Mouse (Mus musculus) midbrain, embryonic 13.5 days (tissue): ENCODE results near the gene Eif1ad. TPM values are rescaled to one million over a fixed set of nuclear protein-coding genes. Genes with fewer than 3 reads are reported as not detected.
"Not testable (repeated sequence)": the region's sequence is repeated elsewhere in the genome, so short reads cannot be mapped to it uniquely, and the experiment has no call there.

Source experiments
- ATAC-seq: fragments of 200-750 bp; cut with Nextera tagmentation; 2 replicates; pipeline ENCODE4 v1.8.0; 2017; ENCODE audit warnings: mild to moderate bottlenecking, moderate TSS enrichment, moderate library complexity
- H3K27ac ChIP-seq: fragments of 300-500 bp; sonication (generic); 2 replicates; pipeline ENCODE4 v1.5.1; 2015; ENCODE audit warnings: inconsistent platforms, mild to moderate bottlenecking, moderate library complexity
- H3K27me3 ChIP-seq: fragments of 300-500 bp; sonication (generic); 2 replicates; pipeline ENCODE4 v1.6.1; 2015; ENCODE audit warnings: mild to moderate bottlenecking, inconsistent platforms
- H3K36me3 ChIP-seq: fragments of 300-500 bp; sonication (generic); 2 replicates; pipeline ENCODE4 v1.6.1; 2015; ENCODE audit warnings: mild to moderate bottlenecking, inconsistent platforms
- H3K4me1 ChIP-seq: fragments of 300-500 bp; sonication (generic); replicated peaks from 2 replicates; pipeline ENCODE4 v1.6.1; 2015; ENCODE audit warnings: inconsistent platforms
- H3K4me2 ChIP-seq: fragments of 300-500 bp; sonication (generic); replicated peaks from 2 replicates; pipeline ENCODE4 v1.6.1; 2015; ENCODE audit warnings: moderate library complexity, mild to moderate bottlenecking, inconsistent platforms
- H3K4me3 ChIP-seq: fragments of 300-500 bp; sonication (generic); replicated peaks from 2 replicates; pipeline ENCODE4 v1.5.1; 2015; ENCODE audit warnings: mild to moderate bottlenecking, inconsistent platforms
- H3K9ac ChIP-seq: fragments of 300-500 bp; sonication (generic); replicated peaks from 2 replicates; pipeline ENCODE4 v1.6.1; 2015; ENCODE audit warnings: mild to moderate bottlenecking, inconsistent platforms
- H3K9me3 ChIP-seq: fragments of 300-500 bp; sonication (generic); 2 replicates; pipeline ENCODE4 v1.6.1; 2016; ENCODE audit warnings: mild to moderate bottlenecking, inconsistent platforms
- WGBS: fragments of 180-500 bp; shearing (Covaris S2); methylation state at CpG from one replicate; pipeline ENCODE4 v1.1.7; 2015; 5-methylcytosine and 5-hydroxymethylcytosine counted together
- polyA plus RNA-seq: library from polyadenylated mRNA; unstranded; fragments of >200 nt; fragmentation: Nextera tagmentation; extraction: Ambion mirVana; gene quantifications from 2 replicates; pipeline ENCODE4 v1.2.1, GENCODE M21; 2015

The Eif1ad gene
- 63.7 and 64.0 TPM in 2 replicates for polyA plus RNA-seq

DNA sequence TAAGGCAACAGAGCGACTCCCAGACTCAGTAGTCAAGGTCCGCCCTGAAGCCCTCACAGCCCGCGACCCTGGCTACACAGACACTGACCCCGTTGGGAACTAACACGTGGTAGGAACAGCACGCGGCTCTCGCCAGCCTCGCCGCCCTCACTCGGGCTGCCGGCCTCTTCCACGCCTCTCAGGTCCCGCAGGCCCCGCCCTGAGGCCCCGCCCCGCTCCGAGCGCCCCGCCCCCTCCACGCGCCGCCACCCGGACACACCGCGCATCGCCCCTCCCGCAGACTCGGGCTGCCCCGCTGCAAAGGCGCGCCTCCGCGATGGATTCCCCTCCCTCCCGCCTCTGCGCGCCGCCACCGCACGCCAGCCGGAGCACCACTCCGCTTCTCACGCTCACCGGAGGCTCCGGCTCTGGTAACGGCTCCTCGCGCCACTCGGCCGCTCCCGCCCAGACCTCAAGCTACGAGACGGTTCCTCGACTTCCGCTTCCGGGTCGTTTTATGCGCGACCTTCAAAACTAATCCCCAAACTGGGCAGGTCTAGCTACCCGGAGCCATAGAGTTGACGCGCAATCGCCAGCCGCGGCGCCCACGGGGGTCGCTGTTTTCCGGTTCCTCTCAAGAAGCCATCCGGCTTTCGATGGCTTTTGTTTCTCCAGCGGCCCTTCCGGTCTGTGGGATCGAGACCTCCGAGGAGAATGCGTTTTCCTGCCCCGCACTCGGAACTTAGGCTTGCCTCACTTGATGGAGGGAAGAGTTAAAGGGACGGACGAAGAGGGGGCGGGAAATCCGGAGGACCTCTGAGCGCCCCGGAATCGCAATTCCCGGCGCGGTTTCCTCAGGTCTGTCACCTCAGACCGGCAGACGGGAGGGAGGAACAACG lies at the start of gene Eif1ad:
TSS of gene Eif1ad (plus strand) at position 567 of the 878 bp plus-strand sequence.
- H3K36me3 ChIP-seq, result peaks cover 52% of the 10 kb centered on the region

DNA sequence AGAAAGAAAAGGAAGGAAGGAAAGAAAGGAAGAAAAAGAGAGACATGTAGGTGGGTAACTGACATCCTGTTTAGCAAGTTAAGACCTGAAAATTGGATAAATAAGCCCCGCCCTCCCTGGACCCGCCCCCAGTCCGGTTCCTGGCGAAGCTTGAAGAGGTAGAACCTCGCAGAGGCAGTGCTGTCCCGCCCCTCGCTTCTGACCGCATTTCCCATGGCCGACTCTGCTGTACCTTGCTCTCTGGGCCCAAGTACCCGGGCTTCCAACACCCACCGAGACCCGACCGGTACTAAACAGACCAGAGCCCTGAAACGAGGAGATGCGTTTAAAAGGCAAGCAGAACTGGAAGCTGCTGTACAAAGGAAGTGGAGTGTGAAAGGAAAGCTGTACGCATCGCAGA lies 42.7 kb upstream of the Eif1ad start:
- H3K36me3 ChIP-seq, result no peaks in the 10 kb centered on the region
- no peak overlapping the region for H3K4me2 ChIP-seq
- H3K27me3 ChIP-seq, result no peaks in the 10 kb centered on the region
- no peak overlapping the region for H3K27ac ChIP-seq
- WGBS, result 56% methylated on average over 17 of the region's 17 CpGs
- no peaks in the 10 kb centered on the region for H3K4me1 ChIP-seq
- no peak overlapping the region for H3K9ac ChIP-seq
- no peak for ATAC-seq
- no peaks in the 10 kb centered on the region for H3K9me3 ChIP-seq
- H3K4me3 ChIP-seq, result no peak overlapping the region

More for the DNA sequence above, at the start of gene Eif1ad:
- Histone ChIP-seq H3K4me3 (peak within 1 kb of the TSS; percentile 99), H3K27me3 (no peaks in the 10 kb centered on the region), H3K4me2 (peak within 1 kb of the TSS; percentile 85), H3K27ac (peak within 1 kb of the TSS; percentile 94), H3K4me1 (peaks cover 24% of the 10 kb centered on the region), H3K9ac (peak within 1 kb of the TSS; percentile 90), H3K9me3 (no peaks in the 10 kb centered on the region)
- WGBS, result under 1% methylated on average over 89 of the region's 92 CpGs
- ATAC-seq, result peak; percentile 96

DNA sequence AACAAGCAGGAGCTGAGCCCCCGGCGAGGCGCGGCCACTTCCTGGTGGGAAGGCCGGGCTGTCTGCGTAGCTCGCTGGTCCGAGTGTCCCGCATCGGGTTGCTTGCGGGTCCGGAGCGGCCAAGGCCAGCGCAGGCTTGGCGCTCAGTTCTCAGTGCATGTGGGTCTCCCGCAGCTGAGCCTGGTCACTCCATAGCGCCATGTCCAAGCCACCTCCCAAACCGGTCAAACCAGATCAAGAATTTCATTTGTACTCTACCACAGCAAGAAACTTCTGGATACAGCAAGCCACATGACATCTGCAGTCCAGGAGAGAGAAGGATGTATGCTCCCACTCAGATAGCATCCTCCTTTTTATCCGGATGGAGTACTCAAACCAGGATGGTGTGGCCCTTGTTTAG lies 38.6 kb upstream of the Eif1ad start:
- no peaks in the 10 kb centered on the region for H3K9me3 ChIP-seq
- ATAC-seq, result no peak
- H3K4me3 ChIP-seq, result no peak overlapping the region
- WGBS, result 76% methylated on average over 19 of the region's 19 CpGs
- no peak overlapping the region for H3K4me2 ChIP-seq
- no peaks in the 10 kb centered on the region for H3K27me3 ChIP-seq
- no peaks in the 10 kb centered on the region for H3K36me3 ChIP-seq
- H3K9ac ChIP-seq, result no peak overlapping the region
- no peaks in the 10 kb centered on the region for H3K4me1 ChIP-seq
- H3K27ac ChIP-seq, result no peak overlapping the region

DNA sequence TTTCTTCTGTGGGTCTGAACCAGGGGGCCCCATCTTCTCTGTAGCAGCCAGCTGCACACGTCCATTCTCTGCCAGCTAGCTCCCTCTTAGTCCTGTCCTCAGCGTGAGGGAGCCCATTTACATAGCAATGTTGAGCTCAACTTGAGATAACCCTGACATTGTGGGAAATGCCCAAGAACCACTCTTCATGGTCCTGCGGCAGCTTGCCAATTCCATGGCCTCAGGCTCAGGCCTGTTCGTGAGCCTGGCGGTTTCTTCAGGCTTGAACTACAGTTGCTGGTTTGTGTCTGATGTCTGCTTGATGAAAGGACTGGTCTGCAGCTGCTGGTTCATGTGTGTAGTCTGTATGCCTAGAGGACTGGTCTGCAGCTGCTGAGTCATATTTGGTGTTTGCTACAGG lies 31.8 kb upstream of the Eif1ad start:
- no peak for ATAC-seq
- Histone ChIP-seq H3K9ac (no peak overlapping the region), H3K27me3 (no peaks in the 10 kb centered on the region), H3K27ac (no peak overlapping the region), H3K36me3 (no peaks in the 10 kb centered on the region), H3K4me3 (no peak overlapping the region), H3K4me2 (no peak overlapping the region), H3K9me3 (no peaks in the 10 kb centered on the region), H3K4me1 (no peaks in the 10 kb centered on the region)
- 80% methylated on average over 5 of the region's 5 CpGs for WGBS

DNA sequence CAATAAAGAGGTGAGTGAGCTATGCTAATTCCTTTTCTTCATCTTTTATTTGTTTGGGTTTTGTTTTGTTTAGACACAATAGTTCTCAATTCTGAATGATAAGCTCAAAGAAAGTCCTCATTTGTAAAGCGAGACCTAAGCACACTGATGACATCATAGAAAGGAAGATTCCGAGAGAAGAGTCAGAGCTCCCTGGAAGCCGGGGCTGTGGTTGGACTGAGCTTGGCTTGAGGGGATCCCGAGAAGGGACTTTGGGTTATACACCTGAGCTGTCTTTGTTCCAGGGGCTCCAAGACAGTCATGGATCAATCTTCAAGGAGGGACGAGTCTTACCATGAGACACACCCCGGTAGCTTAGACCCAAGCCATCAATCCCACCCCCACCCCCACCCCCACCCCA lies 31.1 kb upstream of the Eif1ad start, which contains the start of gene Catsper1:
TSS of gene Catsper1 (plus strand) at position 301 of the 400 bp plus-strand sequence.
- Histone ChIP-seq H3K9ac (no peak within 1 kb of the TSS), H3K9me3 (no peaks in the 10 kb centered on the region), H3K4me2 (no peak within 1 kb of the TSS), H3K36me3 (no peaks in the 10 kb centered on the region), H3K27ac (no peak within 1 kb of the TSS), H3K27me3 (no peaks in the 10 kb centered on the region), H3K4me1 (no peaks in the 10 kb centered on the region), H3K4me3 (no peak within 1 kb of the TSS)
- no peak for ATAC-seq
- 88% methylated on average over 6 of the region's 6 CpGs for WGBS

DNA sequence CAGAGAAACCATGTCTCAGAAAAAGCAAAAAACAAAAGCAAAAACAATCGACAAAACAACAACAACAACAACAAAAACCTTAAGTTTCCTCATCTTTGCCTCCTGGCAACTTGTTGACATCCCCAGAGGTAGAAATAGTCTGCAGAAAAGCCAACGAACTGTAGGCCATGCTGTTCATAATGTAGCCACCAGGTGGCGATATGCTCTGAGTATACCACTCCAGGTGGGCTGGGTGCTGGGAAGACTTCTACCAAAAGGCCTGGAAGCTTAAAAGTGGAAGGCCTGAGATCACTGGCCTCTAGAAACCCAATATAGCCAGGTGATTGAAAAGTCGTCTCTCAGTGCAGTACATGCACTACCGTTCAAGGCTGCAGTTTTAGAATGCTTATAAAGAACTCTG lies 28.6 kb upstream of the Eif1ad start:
- WGBS, result 22% methylated on average over 5 of the region's 5 CpGs
- H3K4me1 ChIP-seq, result no peaks in the 10 kb centered on the region
- H3K4me3 ChIP-seq, result no peak overlapping the region
- no peak overlapping the region for H3K9ac ChIP-seq
- no peak for ATAC-seq
- H3K9me3 ChIP-seq, result no peaks in the 10 kb centered on the region
- H3K4me2 ChIP-seq, result no peak overlapping the region
- H3K36me3 ChIP-seq, result no peaks in the 10 kb centered on the region
- H3K27ac ChIP-seq, result no peak overlapping the region
- H3K27me3 ChIP-seq, result no peaks in the 10 kb centered on the region

DNA sequence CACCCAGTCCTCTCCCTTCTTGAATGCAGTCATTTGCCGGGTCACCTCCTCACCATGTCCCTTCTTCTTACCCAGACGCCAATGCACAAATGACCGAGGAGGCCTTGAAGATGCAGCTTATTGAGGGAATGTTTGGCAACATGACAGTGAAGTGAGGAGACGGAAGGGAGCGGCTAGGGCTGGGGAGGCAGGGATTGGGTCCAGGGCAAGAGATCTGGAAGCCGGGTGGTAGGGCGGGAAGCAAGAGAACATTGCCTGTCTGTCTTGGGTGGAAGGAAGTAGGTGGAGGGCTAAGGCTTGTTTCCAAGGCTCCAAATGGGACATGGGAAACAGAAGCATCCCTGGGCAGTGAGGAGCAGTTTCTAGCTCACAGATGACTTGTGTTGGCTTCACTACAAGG lies 25.2 kb upstream of the Eif1ad start:
- no peaks in the 10 kb centered on the region for H3K9me3 ChIP-seq
- H3K27ac ChIP-seq, result no peak overlapping the region
- H3K36me3 ChIP-seq, result no peaks in the 10 kb centered on the region
- 94% methylated on average over 7 of the region's 7 CpGs for WGBS
- no peak for ATAC-seq
- no peak overlapping the region for H3K9ac ChIP-seq
- no peak overlapping the region for H3K4me2 ChIP-seq
- H3K27me3 ChIP-seq, result no peaks in the 10 kb centered on the region
- H3K4me3 ChIP-seq, result no peak overlapping the region
- H3K4me1 ChIP-seq, result no peaks in the 10 kb centered on the region

DNA sequence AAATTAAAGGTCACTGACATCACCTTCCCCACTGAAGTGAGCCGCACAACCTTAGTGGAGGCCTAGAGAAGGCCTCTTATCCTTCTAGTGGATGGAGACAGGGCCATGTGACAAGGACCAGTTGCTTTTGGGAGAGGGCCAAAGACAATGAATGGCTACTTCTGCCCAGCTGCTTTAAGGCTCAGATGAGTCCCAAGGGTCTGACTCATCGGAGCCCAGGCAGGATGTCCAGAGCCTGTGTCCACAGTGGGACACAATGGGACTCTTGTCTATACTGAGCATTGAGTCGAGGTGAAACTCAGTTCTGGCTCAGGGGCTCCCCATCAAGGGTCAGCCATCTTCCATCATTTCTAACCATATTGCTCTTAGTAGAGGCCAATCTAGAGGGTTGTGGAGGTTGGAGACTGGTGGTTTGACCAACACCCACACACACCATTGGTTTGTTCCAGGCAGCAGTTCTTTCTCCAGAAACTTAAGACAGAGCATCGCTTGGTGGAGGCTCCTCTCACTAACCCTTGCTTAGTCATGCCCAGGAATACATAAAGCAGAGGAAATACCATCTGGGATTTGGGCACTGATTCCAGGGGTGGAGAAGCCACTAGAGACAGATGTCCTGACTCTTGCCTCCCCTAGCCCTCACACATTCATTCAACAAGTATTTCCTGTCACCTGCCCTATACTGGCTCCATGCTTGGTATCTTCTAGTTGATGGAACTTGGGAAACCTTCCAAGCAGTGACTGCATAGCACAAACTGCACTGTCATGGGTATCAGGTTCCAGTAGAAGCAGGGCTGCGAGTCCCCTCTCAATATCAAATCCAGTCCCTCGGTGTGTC lies 21.0 kb upstream of the Eif1ad start:
- H3K9me3 ChIP-seq, result no peaks in the 10 kb centered on the region
- 80% methylated on average over 6 of the region's 6 CpGs for WGBS
- ATAC-seq, result no peak
- no peak overlapping the region for H3K4me3 ChIP-seq
- peaks cover 5% of the 10 kb centered on the region for H3K4me1 ChIP-seq
- no peak overlapping the region for H3K9ac ChIP-seq
- H3K4me2 ChIP-seq, result no peak overlapping the region
- H3K27ac ChIP-seq, result no peak overlapping the region
- 0 out of 2 replicates have a peak, but pooled peaks cover under 1% of the 10 kb centered on the region for H3K27me3 ChIP-seq
- H3K36me3 ChIP-seq, result no peaks in the 10 kb centered on the region

DNA sequence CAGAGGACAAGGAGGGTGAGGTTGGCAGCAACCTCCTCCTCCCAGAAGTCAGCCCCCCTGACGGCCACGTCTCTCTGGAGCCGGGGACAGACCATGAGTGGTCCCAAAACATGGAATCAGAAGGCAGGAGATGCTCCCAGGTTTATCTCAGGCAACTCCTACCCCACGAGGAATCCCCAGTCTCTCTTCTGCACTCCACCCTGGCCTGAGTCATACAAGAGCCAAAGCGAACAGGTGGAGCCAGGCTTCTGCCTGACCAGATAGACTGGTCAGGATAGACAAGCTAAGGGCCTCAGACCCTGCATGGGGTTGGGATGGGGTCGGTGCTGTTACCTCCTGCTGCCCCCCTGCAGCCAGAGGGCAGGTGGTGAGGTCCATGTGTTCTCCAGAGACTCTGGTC lies 18.5 kb upstream of the Eif1ad start:
- Histone ChIP-seq H3K4me3 (no peak overlapping the region), H3K4me2 (no peak overlapping the region), H3K4me1 (peaks cover 5% of the 10 kb centered on the region), H3K36me3 (no peaks in the 10 kb centered on the region), H3K27ac (no peak overlapping the region), H3K9ac (no peak overlapping the region), H3K27me3 (0 out of 2 replicates have a peak, but pooled peaks cover 2% of the 10 kb centered on the region), H3K9me3 (no peaks in the 10 kb centered on the region)
- ATAC-seq, result peak; percentile 14; the same call in 1 of the 2 replicates
- 81% methylated on average over 6 of the region's 6 CpGs for WGBS

DNA sequence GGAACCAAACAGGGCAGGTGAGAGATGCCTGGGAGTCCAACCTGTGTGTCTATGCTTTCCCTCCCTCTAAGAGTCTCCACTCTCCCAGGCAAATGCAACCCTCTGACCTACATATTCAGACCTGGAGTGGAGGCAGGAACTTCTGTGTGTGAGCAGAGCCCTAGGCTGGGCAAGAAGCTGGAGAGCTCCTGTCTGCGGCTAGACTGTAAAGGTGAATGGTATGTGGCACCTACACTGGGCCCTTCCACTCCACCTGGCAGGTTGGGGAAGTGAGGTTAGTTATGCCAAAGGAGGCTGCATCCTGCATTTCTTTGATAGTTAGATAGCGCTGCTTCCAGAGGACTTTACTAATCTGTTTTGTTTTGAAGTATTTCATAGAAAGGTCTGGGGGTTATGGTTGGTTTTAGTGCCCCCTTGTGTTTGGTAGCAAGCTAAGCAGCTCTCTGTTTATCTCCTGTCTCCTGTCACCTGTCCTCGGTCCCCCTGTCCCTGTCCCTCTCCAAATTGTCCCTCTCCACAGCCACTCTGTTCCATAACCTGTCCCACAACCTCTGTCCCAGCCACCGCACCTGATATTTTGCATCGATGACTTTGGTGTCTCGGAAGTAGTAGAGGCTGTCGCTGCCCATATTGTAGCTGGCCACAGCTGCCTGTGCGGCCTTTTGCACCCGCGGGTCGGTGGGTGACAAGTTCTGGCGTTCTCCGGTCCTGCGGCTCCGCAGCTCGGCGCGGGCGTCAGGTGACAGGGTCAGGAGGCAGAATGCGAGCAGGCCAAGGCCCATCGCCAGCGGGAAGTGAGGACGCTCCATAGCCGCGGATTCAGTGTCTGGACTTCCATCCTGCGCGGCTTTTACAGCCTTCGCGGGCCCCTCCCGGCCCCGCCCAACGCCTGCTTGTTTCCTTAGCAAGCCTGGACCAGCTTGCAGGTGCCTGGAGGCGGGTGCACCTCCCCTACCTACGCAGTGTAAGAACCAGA lies 17.7 kb upstream of the Eif1ad start:
- Histone ChIP-seq H3K27ac (no peak overlapping the region), H3K9ac (peak overlapping the region; percentile 66), H3K27me3 (0 out of 2 replicates have a peak, but pooled peaks cover 2% of the 10 kb centered on the region), H3K4me1 (peaks cover 5% of the 10 kb centered on the region), H3K36me3 (no peaks in the 10 kb centered on the region), H3K4me3 (peak overlapping the region; percentile 40), H3K9me3 (no peaks in the 10 kb centered on the region), H3K4me2 (peak overlapping the region; percentile 63)
- WGBS, result 5% methylated on average over 34 of the region's 34 CpGs
- ATAC-seq, result peak; percentile 56; the same call in 1 of the 2 replicates

DNA sequence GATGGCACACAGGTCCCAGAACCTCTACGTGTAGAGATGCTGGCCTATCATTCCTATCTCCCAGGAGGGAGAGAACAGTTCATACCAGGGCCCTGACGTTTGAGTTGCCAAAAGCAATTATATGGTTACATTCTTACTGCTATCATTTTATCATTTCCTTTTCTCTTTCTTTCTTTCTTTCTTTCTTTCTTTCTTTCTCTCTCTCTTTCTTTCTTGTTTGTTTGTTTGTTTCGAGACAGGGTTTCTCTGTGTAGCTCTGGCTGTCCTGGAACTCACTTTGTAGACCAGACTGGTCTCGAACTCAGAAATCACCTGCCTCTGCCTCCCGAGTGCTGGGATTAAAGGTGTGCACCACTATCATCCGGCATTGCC lies 17.1 kb upstream of the Eif1ad start, which contains the start of gene Cst6:
TSS of gene Cst6 (minus strand) at position 73 of the 372 bp plus-strand sequence.
- not testable (repeated sequence) for H3K36me3 ChIP-seq, ATAC-seq, H3K27me3 ChIP-seq, H3K9me3 ChIP-seq, H3K4me1 ChIP-seq, H3K27ac ChIP-seq
- WGBS, result 65% methylated on average over 6 of the region's 6 CpGs
- Histone ChIP-seq H3K9ac (peak within 1 kb of the TSS; percentile 66), H3K4me2 (peak within 1 kb of the TSS; percentile 63), H3K4me3 (peak within 1 kb of the TSS; percentile 40)
